Mouse (Mus musculus) skeletal muscle tissue, adult 2 months (tissue): ENCODE data around the gene Fblim1.
A peak's percentile ranks its signal among the peaks of the same experiment; 100 is the strongest.

Source experiments
- DNase-seq: peaks from one replicate; pipeline ENCODE4 v3.0.0-alpha.2; 2012; ENCODE audit warnings: low read depth, low spot score

Fblim1 gene

DNA sequence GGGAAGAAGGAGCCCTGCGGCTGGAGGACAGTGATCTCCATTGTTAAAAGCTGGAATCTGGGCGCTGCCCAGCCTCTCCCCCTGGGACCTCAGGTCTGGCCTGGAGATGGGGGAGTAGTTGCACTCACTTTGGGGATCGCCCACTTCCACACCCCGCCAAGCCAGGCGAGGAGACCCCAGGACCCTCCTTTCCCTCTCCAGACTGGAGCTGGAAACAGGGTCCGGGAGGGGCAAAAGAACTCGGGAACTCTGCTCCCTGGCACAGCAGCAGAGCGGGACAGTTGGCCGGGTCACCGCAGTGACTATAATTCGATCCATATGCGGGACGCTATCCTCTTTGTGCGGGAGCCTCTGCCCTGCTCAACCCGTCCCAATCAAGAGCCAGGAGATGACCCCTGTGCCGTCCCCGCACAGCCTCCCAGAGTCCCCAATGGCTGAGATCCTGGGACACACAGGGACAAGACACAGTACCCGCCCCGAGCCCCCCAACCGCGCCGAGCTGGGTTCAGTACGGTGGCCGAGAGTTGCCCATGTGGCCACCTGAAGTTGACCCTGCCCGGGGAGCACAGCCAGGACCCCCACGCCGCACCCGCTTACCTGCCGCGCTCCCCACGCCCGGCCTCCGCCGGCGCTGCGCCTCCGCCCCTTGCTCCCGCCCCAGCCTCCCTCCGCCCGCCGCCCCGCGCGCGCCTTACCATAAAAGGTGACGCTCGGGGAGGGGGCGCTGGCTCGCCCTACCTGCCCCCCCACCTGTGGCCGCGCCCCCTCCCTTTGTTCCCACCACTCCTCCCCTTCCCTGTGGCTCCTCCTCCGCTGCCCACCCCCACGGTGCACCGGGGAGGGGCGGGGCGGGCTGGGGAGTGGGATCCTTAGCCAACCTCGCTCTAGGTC, 6.4 kb downstream of the Fblim1 start:
- DNase-seq = no peak

DNA sequence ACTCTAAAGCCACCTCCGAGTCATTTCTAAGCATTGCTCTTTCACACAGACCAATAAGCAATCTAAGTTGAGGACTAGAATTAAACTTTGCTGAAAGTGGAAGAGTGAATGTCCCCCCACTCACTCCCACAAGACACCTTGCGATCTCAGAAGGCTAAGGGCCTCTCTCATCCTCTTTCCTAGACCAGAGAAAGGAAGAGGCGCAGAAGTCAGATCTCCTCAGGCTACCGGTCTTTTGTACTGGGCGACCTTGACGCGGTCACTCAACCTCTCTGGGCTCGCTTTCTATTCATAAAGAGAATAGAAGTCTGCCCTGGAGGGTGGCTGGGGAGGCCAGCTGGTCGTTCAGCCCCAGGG, 7.0 kb downstream of the Fblim1 start:
- no peak for DNase-seq

- no peak for DNase-seq
These were observed 7.5 kb downstream of the Fblim1 start for GRCm38 (mm10) chr4:141598199-141598893.

GRCm38 (mm10) chr4:141596700-141597328, 9.1 kb downstream of the Fblim1 start:
- no peak for DNase-seq

DNA sequence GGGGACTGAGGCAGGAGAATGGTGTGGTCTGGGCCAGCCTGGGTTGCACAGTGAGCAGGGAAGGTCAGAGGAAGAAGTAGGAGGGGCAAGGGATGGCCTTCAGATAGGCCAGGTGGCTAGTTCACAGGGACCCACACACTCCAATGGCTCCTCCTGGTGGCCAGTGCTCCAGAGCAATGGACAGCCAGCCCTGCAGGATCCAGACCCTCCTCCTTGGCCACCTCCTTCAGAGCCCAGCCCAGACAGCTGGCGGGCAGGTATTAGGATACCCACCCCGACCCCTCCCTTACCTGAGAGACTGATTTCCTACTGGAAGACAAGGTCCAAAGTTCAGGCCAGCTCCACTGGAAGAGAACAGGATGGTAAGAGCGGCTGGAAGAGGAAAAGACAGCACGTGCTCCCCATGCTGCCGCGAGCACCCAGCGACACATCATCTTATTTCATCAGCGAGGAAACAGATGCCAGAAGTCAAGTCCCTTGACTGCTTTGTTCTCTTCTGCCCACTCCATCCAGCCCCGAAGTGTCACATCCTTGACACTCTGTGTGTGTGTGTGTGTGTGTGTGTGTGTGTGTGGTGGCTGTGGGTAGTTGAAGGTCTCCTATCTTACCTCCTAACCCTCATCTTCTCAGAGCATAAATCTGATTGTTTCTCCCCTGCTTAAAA, 10.2 kb downstream of the Fblim1 start:
- DNase-seq = no peak

DNA sequence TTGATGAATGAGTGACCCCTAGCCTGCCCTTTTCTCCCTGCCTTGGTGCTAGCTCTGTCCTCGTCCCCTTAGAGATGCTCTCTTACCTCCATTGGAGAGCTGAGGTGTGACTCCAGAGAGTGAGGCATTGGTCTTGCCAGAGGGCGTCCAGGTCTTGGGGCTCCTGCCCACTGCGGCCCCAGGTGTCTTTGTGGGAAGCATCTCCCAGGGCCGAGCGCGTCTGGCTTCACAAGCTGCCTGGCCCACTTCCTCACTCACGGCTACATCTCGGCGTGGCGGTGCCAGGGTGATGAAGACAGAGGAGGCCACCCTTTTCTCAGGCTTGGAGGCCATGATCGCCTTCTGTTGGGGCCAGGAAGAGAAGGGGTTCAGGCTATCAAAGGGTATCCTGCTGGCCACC, 10.8 kb downstream of the Fblim1 start:
- DNase-seq = no peak

DNA sequence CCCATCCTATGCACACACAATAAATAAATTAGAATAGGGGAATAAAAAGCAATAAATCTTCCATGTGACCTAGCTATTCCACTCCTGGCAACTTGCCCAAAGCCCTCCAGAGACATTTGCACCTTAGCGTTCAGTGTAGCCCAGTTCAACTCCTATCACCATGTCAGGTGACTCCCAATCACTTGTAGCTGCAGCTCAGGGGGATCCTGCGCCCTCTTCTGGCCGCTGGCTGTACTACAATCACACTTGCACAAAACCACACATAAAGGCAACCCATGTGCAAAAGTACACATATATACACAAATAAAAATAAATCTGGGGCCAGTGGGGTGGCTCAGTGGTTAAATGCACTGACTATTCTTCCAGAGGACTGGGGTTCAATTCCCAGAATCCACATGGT, 14.3 kb downstream of the Fblim1 start:
- no peak for DNase-seq

GRCm38 (mm10) chr4:141583919-141584318, 22.0 kb downstream of the Fblim1 start:
- no peak for DNase-seq

DNA sequence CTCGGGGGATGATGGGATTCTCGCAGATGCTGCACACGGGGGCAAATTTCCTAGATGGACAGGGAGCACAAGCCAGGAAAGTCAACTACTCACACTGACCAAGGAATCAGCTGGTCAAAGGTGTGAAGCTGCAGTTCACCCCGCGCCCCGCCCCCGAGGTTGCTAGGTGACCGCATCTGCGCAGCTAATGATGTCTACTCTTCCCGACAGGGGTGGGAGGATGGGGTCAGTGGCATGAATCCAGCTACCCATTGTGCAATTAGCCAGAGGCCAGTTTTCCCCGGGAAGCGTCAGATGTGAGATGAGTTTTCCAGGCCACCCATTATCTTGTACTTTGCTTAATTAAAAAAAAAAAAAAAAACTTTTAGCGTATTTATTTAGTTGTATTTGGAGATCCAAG, 24.8 kb downstream of the Fblim1 start:
- no peak for DNase-seq

DNA sequence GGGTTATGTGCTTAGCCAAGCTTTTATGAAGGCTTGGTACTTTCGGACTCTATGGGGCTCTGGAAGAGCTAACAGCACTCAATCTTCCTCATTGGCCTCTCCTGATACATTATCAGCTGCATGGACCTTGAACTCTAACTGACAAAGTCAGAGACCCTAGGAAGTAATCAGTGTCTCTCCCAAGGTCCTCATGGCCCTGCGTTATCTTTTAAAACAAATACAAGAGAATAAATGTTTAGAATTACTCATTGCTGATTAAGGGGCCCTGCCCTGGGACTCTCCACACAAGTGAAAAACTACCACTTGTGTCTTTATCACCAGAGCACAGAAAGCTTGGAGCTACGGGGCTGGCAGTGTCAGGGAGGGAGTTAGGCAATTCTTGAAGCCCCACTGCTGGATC, 27.1 kb downstream of the Fblim1 start:
- DNase-seq = no peak

- DNase-seq = no peak
These were observed 29.0 kb downstream of the Fblim1 start for GRCm38 (mm10) chr4:141576877-141577276.

DNA sequence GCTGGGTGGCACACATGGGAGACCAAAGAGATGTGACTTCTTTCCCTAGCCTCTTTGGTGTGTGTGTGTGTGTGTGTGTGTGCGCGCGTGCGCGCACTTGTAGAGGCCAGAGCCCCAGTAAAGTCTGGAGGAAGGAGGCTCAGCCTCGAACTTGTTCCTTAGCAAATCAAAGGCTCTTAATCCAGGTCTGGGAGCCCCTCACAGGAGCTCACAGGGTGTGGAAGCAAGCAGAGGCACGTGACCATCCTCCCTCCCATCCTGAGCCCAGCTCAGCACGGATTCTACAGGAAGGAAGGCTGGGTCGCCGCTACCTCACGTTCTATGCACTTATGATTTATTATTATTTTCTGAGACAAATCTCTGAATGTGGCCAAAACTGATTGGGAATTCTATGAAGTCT, 29.5 kb downstream of the Fblim1 start:
- no peak for DNase-seq

GRCm38 (mm10) chr4:141574789-141575702, 30.9 kb downstream of the Fblim1 start:
- DNase-seq = peak; percentile 77

GRCm38 (mm10) chr4:141573359-141573966, 32.4 kb downstream of the Fblim1 start:
- peak; percentile 45 for DNase-seq

DNA sequence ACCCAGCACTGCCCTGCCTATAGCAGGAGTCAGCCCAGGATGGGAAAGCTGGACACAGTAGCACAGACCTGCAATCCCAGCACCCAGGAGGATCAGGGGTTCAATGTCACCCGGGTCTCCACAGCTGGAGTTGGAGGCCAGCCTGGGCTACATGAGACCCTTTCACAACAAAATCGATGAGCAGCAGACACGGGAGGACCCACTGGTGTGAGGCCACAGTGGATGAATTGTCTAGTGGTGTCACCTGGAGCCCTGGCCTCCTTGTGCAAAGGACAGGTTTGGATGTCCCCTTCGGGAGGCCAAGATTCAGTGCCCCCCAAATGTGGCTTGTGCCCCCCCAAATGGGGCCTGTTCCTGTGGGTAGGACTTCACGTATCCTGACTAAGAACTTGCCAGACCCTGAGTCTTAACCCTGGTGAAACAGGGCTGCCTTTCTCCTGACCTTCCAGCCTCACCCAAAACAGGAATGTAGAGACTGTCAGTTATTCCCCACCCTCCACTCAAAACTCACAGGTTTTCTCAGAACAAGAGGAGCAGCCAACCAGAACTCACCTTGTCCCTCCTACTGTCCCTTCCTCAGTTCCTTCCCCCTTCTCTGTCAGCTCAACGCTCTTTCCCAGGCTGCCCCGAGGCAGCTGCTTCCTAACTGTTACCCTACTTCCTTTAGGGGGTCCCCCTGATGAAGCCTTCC, 33.1 kb downstream of the Fblim1 start:
- no peak for DNase-seq

DNA sequence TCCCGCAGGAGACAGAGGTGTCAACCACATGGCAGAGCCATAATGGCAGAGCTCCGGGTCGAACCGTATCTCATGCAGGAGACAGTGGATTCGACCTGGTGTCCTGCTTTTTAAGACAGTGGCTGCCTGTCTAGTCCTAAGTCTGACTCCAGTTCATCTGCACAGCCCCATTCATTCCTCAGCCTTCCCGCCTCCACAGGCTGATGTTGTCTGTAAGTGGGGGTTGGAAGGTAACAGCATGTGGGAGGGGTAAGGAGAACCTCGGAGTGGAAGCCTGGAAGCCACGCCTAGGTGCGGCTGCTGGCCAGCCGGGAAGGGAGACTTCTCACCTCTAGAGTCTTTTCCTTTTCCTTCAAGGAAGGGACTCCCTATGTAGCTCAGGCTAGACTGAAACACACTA, 34.0 kb downstream of the Fblim1 start:
- DNase-seq = no peak

DNA sequence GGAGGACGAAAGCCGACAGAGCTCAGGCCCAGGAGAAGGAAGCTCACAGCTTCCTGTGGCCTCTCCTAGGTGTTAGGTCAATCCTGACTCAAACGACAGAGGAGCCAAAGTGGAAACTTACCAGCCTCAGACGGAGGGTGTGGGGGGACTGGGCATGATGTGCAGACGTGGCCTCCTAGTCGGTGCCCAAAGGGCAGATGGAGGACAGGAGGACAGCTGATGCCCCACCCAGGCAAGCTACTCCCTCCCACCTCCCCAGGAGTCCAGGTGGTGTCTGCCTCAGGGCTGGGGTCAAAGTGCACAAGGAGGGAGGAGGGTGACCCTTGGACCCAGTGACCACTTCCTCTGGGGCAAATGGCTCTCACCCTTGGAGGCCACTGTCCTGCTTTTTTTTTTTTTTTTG, 34.6 kb downstream of the Fblim1 start:
- no peak for DNase-seq

GRCm38 (mm10) chr4:141570821-141571220, 35.1 kb downstream of the Fblim1 start:
- DNase-seq = no peak

GRCm38 (mm10) chr4:141570004-141570403, 35.9 kb downstream of the Fblim1 start:
- DNase-seq = peak; percentile 36

- DNase-seq = no peak
These were observed 36.9 kb downstream of the Fblim1 start for GRCm38 (mm10) chr4:141568966-141569365.
